Mouse (Mus musculus): ENCODE results near the gene Large1. TPM values are rescaled to one million over a fixed set of nuclear protein-coding genes. Genes with fewer than 3 reads are reported as not detected.
"Not testable (repeated sequence)": the region's sequence is repeated elsewhere in the genome, so short reads cannot be mapped to it uniquely, and the experiment has no call there.

Large1 gene
- total RNA-seq (2014; rRNA removed) (3.5 and 4.7 TPM in 2 replicates), polyA plus RNA-seq (2012; rRNA removed) (1.4 and 1.9 TPM in 2 replicates)

- Histone ChIP-seq H3K79me2 (ENCODE audit: control insufficient read depth, insufficient read depth, low read length) (no peaks in the 10 kb centered on the region), H3K36me3 (ENCODE audit: control insufficient read depth, insufficient read depth, low read length) (no peaks in the 10 kb centered on the region), H3K4me3 (ENCODE audit: insufficient read depth, low read depth, low read length) (peak within 1 kb of the TSS; percentile 59), H3K27ac (replicated peaks; ENCODE audit: insufficient read depth, low read depth, low read length) (peak within 1 kb of the TSS; percentile 3; the same call in 1 of the 2 replicates), H3K27me3 (ENCODE audit: control insufficient read depth, insufficient read depth, low read length) (no peaks in the 10 kb centered on the region), H3K9ac (ENCODE audit: low read depth, low read length) (peak within 1 kb of the TSS; percentile 79), H3K4me1 (ENCODE audit: control insufficient read depth, insufficient read depth, low read length) (no peaks in the 10 kb centered on the region; the same call in 1 of the 2 replicates)
- WGBS, result under 1% methylated on average over 78 of the region's 84 CpGs
- TF ChIP-seq CTCF (IDR thresholded peaks at IDR 0.05; ENCODE audit: low read depth, low read length) (no peak), POLR2A (IDR thresholded peaks at IDR 0.05; ENCODE audit: extremely low read depth, insufficient read depth, low read length) (0 out of 2 replicates have a peak, but pooled peaks have one; percentile 27)
- DNase-seq (ENCODE audit: extremely low read depth, low read depth, low spot score), result peak; percentile 86
Observed at GRCm38 (mm10) chr8:73353108-73353793, at the start of gene Large1. Gene Large1 (minus strand): TSS chr8:73353540.

GRCm38 (mm10) chr8:73400343-73400742 is 47.0 kb upstream of the Large1 start:
- Histone ChIP-seq H3K4me3 (ENCODE audit: insufficient read depth, low read depth, low read length) (no peak overlapping the region), H3K27me3 (ENCODE audit: control insufficient read depth, insufficient read depth, low read length) (no peaks in the 10 kb centered on the region), H3K4me1 (ENCODE audit: control insufficient read depth, insufficient read depth, low read length) (no peaks in the 10 kb centered on the region), H3K27ac (replicated peaks; ENCODE audit: insufficient read depth, low read depth, low read length) (no peak overlapping the region), H3K9ac (ENCODE audit: low read depth, low read length) (no peak overlapping the region), H3K36me3 (ENCODE audit: control insufficient read depth, insufficient read depth, low read length) (no peaks in the 10 kb centered on the region), H3K79me2 (ENCODE audit: control insufficient read depth, insufficient read depth, low read length) (no peaks in the 10 kb centered on the region)
- TF ChIP-seq POLR2A (IDR thresholded peaks at IDR 0.05; ENCODE audit: extremely low read depth, insufficient read depth, low read length), result no peak
- TF ChIP-seq CTCF (IDR thresholded peaks at IDR 0.05; ENCODE audit: low read depth, low read length), result no peak
- no peak for DNase-seq (ENCODE audit: extremely low read depth, low read depth, low spot score)
- WGBS, result 42% methylated on average over 1 of the region's 1 CpGs

GRCm38 (mm10) chr8:73373001-73373400 is 19.7 kb upstream of the Large1 start:
- not testable (repeated sequence) for H3K36me3 ChIP-seq (ENCODE audit: control insufficient read depth, insufficient read depth, low read length); H3K4me1 ChIP-seq (ENCODE audit: control insufficient read depth, insufficient read depth, low read length); H3K27ac ChIP-seq (replicated peaks; ENCODE audit: insufficient read depth, low read depth, low read length); H3K4me3 ChIP-seq (ENCODE audit: insufficient read depth, low read depth, low read length); DNase-seq (ENCODE audit: extremely low read depth, low read depth, low spot score); H3K9ac ChIP-seq (ENCODE audit: low read depth, low read length); H3K27me3 ChIP-seq (ENCODE audit: control insufficient read depth, insufficient read depth, low read length); H3K79me2 ChIP-seq (ENCODE audit: control insufficient read depth, insufficient read depth, low read length)
- 86% methylated on average over 6 of the region's 6 CpGs for WGBS

- Histone ChIP-seq H3K4me1 (ENCODE audit: control insufficient read depth, insufficient read depth, low read length) (no peaks in the 10 kb centered on the region; the same call in 1 of the 2 replicates), H3K27ac (replicated peaks; ENCODE audit: insufficient read depth, low read depth, low read length) (no peak overlapping the region), H3K9ac (ENCODE audit: low read depth, low read length) (no peak overlapping the region), H3K36me3 (ENCODE audit: control insufficient read depth, insufficient read depth, low read length) (no peaks in the 10 kb centered on the region), H3K4me3 (ENCODE audit: insufficient read depth, low read depth, low read length) (no peak overlapping the region), H3K79me2 (ENCODE audit: control insufficient read depth, insufficient read depth, low read length) (no peaks in the 10 kb centered on the region), H3K27me3 (ENCODE audit: control insufficient read depth, insufficient read depth, low read length) (no peaks in the 10 kb centered on the region)
- whole genome bisulfite sequencing, result 35% methylated on average over 2 of the region's 2 CpGs
- TF ChIP-seq POLR2A (IDR thresholded peaks at IDR 0.05; ENCODE audit: extremely low read depth, insufficient read depth, low read length), result no peak
- peak; percentile 37; the same call in 1 of the 2 replicates for TF ChIP-seq CTCF (IDR thresholded peaks at IDR 0.05; ENCODE audit: low read depth, low read length)
- DNase-seq (ENCODE audit: extremely low read depth, low read depth, low spot score), result peak; percentile 45
Observed at GRCm38 (mm10) chr8:73355979-73356378, 2.6 kb upstream of the Large1 start.

- peak overlapping the region; percentile 7; the same call in 1 of the 2 replicates for H3K9ac ChIP-seq (ENCODE audit: low read depth, low read length)
- TF ChIP-seq POLR2A (IDR thresholded peaks at IDR 0.05; ENCODE audit: extremely low read depth, insufficient read depth, low read length) (no peak), CTCF (IDR thresholded peaks at IDR 0.05; ENCODE audit: low read depth, low read length) (no peak)
- no peak overlapping the region for H3K27ac ChIP-seq (replicated peaks; ENCODE audit: insufficient read depth, low read depth, low read length)
Observed at GRCm38 (mm10) chr8:73354201-73354881, 1.0 kb upstream of the Large1 start.

More at GRCm38 (mm10) chr8:73354201-73354881, 1.0 kb upstream of the Large1 start:
- no peaks in the 10 kb centered on the region for H3K27me3 ChIP-seq (ENCODE audit: control insufficient read depth, insufficient read depth, low read length)
- 1% methylated on average over 25 of the region's 25 CpGs for WGBS
- no peak for DNase-seq (ENCODE audit: extremely low read depth, low read depth, low spot score)
- H3K4me1 ChIP-seq (ENCODE audit: control insufficient read depth, insufficient read depth, low read length), result no peaks in the 10 kb centered on the region; the same call in 1 of the 2 replicates
- no peaks in the 10 kb centered on the region for H3K36me3 ChIP-seq (ENCODE audit: control insufficient read depth, insufficient read depth, low read length)
- peak overlapping the region; percentile 34; the same call in 1 of the 2 replicates for H3K4me3 ChIP-seq (ENCODE audit: insufficient read depth, low read depth, low read length)
- H3K79me2 ChIP-seq (ENCODE audit: control insufficient read depth, insufficient read depth, low read length), result no peaks in the 10 kb centered on the region
